Mouse (Mus musculus): ENCODE data around the gene Ano3.

Ano3 gene

DNA sequence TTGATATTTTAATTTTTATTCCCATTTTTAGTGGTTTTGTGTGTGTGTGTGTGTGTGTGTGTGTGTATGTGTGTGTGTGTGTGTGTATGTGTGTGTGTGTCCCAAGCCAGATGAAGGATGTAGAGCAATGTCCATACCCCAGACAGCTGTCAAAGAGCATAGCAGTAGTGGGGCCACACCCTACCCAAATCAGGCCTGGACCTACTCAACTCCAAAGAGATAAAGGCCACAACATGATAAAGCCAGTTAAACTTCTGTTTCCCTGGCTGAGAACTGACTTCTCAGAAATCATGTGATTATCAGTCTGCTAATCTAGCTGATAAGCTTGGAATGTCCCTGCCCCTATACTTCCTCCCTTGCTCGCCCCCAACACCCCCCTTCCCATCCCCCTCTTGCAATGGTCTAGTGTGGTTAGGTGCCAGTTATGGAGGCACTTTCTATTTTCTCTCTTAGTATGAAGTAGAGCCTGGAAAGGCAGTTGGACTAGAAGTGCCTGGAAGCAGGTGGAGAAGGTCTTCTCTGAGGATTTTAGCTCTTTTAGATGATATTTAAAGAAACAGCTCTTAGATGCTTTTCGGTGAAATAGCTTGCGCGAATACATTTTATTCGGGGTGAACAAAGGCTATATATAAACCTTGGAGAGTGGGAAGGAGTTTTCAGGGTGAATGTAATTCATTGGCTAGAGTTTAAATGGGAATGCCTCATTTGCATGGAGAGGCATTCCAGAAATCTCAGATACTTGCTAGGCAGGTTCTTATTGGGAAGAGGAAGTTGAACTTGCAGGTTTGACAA is 144.2 kb downstream of the Ano3 start:
- DNase-seq: peak; percentile 1

DNA sequence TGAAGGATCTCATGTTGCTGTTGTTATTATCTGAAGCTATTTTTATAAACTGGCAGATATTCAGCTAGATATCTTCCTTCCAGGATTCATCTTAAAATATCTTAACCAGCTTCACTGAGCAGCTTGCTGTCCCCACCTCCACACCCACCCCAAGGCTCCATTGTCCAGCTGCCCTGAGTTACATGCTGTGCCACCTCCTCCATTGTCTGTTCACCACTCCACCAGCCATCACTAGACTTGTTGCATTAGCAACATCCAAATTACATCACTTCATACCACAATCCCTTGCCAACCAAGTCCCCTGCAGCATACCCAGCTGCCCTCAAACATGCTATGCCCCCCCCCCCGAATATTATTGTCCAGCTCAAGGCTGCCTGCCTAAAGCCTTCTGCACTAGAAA is 154.8 kb downstream of the Ano3 start:
- DNase-seq: no peak

DNA sequence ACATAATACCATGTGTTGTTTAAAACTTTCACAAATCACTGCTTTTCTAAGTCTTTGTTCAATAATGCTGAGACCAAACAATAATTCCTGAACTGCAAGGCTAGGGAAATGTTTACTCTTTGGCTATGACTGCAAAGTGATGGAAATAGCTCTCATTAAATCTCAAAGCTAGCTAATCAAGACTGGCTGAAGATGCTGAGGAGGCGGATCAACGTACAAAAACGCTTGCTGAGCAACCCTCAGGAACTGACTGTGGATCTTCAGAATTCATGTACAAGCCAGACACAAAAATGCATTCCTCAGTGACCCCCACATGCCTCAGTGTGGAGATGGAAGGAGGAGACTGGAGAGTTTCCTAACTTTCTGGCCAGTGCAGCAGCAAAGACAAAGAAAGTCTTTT is 155.3 kb downstream of the Ano3 start:
- DNase-seq: no peak

DNA sequence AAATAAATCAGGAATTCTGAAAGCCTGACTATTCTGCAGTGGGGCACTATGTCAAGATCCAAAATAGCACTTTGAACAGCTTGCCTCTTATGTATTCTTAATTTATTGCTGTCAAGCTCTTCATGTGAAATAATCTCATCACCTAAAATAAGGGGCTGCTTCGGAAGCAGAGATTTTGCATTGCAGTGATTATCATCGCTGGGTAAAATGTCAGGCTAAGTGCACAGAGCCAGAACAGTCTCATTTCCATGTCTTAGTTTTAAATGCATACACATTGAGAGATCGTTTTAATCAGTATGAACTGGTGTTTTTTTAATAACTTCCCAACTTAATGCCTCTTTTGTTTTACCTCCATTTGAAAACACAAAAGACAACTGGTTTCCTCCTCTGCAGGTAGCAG is 163.3 kb downstream of the Ano3 start:
- DNase-seq: no peak

DNA sequence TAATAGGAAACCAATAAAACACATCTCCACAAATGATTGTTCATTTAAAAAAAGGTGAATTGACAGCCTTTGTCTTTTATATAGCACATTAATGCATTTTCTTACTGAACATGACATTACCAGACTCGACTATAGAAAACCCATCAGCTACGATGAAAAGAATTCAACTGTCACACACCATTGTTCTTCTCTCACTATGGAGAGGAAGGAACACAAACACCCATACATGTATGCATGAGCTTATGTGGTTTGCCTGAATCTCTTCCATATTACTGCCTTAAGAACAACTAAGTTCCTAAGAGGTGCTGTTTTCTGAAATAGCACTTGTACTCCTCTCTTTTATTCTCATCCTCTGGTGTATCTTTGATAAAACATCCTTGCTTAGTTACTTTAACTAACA is 191.3 kb downstream of the Ano3 start:
- no peak for DNase-seq

DNA sequence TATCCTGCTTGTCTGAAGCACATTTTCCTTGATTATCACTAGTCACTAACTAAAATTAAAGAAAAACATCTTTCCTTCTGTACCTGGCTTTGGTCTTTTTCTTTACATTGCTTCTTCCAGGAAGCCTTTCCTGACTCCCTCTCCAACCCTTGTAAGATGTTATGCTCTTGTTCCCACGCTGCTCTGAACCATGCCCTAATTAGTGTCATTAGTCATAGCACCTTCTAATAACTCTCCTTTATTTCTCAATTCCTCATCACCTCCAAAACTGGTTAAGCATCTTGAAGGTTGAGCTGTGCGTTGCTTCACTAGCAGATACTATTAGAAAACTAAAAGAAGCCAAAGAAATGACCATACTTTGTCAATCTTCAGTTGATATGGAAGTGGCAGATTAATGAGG is 193.2 kb downstream of the Ano3 start:
- DNase-seq: no peak

DNA sequence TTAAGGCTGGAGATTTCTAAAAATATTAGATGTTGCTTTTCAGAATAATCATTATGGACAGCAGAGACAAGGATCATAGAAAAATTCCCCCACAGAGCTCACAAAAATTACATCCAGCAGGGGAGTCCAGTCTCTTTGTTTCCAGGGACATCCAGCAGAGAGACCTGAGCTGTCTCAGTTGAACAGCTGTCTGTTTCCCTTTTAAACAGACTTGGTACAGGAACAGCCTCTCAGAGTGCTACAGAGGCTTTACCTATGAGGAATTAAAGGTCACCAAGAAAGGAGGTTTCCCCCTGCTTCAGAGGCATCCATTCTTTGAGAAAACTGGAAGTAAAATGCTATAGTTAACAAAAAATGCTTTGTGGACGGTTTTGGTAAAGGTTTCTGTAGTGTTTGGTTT is 210.2 kb downstream of the Ano3 start:
- DNase-seq: no peak

DNA sequence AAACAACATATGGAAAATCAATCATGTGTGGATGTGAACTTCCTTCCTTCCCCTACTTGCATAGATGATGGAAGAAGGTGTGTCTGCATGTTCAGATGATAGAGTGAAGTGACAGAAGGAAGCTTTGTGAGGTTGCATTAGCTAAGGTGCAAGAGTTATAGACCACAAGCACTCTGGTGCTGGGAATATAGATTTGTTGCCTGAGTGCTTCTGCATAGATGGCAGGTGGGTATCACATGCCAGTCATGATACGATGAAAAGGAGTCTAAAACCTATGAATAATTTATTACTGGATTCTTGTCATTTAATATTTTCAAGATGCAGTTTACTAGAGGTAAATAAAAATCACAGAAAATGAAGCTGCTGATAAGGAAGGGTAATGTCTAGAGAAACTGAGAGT is 210.9 kb downstream of the Ano3 start:
- no peak for DNase-seq

DNA sequence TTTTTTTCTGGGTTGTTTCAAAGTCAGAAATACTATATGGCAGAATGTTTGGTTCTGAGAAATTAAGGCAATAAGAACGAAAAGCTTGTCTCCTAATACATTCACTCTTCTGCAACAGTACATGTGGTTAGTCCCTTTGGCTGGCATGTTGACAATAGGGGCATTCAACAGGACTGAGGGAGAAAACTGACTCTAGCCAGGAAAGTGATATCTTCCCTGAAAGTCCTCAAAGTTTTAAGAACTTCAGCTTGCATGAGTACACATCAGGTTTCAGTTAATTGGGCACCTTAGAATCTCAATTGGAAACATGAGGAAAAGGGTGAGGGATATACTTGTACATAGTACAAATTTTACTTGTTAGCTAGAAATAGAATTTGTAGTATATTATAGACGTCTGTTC is 212.7 kb downstream of the Ano3 start:
- DNase-seq: no peak

DNA sequence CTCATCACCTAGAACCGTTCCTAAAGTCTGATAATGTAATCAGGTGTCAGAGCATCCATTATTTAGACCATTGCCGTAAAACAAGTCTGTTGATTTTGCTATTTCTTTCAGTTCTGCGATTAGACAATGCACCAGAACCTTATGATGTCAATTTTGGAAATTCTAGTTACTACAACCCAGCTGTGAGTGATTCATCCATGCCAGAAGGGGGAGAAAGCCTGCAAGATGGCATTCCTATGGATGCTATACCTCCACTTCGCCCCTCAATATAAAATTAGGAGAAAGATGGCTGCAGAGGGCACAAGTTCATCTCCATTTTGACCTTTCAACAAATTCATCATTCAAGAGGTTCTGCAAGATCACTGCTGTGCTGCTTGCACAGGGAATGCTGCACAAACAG is 213.5 kb downstream of the Ano3 start:
- no peak for DNase-seq

DNA sequence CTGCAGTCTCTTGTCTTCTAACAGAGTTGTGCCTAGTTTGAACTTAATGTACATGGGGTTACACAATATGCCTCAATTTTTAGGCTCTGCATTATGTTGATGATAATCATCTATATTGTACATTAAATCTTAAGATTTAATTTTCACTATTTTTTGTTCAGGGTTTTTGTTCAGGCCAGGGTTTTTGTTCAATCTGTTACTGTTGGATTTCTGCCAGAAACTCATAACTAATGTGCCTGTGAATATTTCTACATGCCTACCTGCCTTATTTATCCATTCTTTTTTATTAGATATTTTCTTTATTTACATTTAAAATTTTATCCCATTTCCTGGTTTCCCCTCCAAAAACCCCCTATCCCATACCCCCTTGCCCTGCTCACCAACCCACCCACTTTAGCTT is 224.6 kb downstream of the Ano3 start:
- DNase-seq: no peak

DNA sequence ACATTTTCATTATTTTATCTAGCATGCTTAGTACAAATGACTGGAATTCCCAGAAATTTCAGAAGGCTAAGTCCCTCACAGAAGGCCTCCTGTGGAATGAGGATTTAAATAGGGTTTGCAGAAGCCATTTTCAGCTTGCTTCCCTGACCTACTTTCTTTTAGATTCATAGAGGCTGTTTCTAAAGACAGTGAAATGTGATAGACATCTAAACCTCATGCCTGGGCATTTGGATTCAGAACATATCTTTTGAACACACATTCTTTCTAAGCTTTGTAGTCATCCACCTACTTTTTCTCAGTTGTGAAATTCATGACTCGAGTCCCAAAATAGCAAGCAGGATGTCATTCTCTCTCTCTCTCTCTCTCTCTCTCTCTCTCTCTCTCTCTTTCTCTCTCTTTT is 228.5 kb downstream of the Ano3 start:
- DNase-seq: no peak

DNA sequence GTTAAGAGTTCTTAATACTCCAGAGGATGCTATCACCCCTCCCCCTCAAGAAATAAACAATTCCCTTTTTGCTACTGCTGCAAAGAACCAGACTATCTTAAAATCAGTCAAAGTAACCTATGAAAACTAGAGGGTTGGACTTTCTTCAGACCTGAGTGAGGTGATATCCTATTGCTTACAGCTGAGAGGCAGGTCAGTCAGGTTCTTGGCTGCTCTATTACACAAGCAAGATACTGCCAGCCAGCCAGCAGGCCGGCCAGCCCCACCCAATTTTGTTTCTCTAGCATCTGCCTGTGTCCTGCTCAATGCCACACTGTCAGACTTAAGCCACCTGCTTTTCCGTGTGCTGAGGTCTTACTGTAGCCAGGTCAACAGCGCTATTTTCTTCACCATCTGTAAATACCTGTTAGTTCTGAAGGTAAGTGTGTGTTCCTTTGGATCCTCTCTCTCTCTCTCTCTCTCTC is 229.4 kb downstream of the Ano3 start, which contains the start of gene Muc15:
Gene Muc15 (plus strand): TSS at position 51 of the 464 bp plus-strand sequence.
- no peak for DNase-seq

DNA sequence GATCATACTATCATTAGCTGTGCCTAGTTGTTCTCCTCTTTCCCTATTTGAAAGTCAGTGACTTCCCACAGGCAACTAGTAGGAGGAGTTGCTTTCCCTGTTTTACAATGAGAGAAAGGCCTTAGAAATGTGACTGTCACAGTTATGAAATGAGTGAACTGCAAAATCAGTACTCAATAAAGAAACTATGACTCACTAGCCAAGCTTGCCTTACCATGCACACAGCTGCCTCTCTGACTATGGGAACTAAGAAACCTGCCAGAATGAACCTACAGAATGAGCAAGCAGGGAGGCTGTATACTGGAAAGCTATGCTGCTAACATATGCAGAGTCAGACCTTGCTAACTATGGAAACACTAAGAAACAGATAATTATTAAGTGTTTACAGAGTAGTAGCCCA is 231.7 kb downstream of the Ano3 start:
- no peak for DNase-seq

DNA sequence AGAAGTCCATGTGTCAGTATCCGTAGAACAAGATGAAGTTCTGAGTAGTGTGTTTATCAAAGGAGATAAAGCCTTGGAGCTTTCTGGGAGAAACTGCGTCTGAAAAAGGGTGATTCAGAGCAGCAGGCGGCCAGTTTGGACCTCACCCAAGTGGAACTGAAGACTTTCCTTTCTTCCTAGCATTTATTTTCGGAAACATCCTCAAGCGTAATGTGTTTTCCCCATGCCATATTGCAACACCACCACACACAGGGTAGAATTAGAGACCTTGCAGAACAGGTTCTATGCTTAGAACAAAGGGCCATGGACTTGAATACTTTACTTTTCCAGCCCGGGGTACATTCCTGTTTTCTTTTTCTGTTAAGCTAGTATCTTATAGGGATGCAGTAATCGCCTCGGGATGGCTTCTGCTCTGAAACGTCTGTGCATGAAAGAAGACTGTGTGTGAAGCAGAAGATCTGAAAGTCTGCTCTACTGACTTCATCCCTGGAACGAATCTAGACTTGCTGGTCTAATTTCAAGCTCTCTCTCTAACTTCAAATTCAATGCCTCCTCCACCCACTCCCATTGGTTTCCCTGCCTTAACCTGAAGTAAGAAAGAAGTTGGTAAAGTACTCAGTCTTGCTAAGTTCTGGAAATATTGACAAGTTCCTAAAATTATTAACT is 240.5 kb downstream of the Ano3 start:
- peak; percentile 2 for DNase-seq

DNA sequence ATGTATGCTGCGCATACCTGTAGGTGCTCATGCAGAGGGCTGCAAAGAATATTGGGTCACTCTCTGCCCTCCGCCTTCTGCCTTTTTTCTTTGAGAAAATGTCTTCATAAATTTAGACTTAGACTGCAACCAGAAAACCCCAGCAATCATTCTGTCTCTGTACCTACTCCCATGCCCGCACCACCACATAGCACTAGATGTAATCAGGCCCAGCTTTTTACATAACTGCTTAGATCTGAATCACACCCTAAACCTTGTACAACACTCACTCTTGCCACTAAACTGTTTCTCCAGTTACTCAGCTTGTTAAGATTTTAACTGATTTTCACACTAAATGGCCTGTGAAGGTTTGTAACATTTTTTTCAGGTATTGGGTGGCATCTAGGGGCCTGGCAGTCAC is 241.3 kb downstream of the Ano3 start:
- DNase-seq: no peak

DNA sequence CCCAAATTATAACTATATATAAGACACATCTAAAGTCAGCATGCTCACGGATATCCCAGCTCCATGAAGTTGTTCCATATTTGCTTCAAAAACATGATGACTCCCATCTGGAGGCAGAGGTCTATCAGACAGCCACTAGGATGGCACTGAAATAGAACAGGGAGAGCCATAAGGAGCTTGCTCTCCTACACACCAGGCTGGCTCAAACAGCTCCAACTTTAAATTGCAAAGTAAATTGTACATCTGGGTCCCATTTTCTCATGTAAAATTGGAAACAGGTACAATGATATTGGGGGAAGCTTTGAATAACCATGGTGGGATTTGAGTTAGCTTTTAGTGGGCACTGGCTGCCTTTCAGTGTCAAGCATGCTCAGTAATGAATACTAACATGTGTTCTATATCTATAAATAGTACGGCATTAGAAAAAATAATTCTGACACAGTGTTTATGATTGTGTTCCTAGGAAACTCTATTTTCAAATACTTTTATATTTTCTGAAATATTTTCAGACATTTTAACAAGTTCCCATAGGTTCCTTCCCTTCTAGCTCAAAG is 279.6 kb downstream of the Ano3 start:
- no peak for DNase-seq

DNA sequence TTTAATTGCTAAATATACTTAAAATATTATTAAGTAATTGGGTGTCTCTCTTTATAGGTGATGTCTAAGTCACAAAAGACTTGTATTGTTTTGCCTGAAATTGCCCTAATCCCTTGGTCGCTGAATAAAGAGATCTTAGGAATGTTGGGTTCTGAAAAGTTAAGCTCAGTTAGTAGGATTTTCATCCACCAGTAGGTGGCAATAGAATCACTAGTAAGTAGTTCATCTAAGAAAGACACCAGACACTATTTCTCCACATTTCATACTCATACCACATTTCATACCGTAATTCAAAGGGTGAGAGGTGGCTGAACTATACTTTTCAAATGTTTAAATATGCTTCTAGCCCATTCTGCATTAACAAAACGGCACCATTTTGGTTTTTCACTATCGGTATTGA is 287.4 kb downstream of the Ano3 start:
- peak; percentile 9 for DNase-seq

DNA sequence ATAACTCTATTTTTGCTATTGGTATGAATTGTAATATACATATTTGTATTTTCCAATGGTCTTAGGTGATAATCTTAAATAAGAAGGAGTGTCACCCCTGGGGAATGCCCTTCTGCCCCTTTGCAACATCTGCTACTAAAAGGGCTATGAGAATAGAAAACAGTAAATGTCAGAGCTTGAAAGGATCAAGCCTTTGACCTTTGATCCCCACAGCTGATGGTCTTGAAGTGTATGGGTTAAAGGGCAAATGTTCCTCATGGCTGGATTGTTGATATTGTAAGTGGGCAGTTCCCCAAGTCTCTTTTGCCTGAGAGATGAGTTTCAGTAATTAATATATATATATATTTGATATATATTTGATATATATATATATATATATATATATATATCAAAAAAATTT is 305.9 kb downstream of the Ano3 start:
- DNase-seq: no peak

DNA sequence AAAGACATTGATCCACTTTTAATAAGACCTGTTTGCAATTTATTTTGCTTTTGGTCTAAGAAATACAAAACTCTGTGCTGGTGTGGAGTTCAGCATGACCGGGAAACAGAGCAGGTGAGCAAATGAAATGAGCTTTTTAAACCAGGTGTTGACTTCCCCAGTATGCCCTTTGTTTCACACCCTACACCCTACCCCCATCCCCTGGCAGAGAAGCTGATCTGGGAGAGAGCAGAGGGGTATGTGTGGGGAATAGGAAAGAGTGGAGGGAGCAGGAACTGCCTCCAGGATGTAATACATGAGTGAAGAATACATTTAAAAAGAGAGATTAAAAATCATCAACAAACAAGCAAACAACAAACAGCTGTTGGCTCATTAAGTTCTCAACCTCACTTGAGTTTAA is 306.4 kb downstream of the Ano3 start:
- DNase-seq: no peak

All from kidney, postnatal 14 days (tissue).